Mouse (Mus musculus): ENCODE results near the gene Plxnd1.

Gene Plxnd1

GRCm38 (mm10) chr6:115956922-115957601, 37.7 kb downstream of the Plxnd1 start:
- DNase-seq (ENCODE audit: low spot score), result no peak

- DNase-seq (ENCODE audit: low spot score), result no peak
Measured at GRCm38 (mm10) chr6:115956418-115956921, 38.3 kb downstream of the Plxnd1 start.

GRCm38 (mm10) chr6:115955664-115956063, 39.1 kb downstream of the Plxnd1 start:
- no peak for DNase-seq (ENCODE audit: low spot score)

DNA sequence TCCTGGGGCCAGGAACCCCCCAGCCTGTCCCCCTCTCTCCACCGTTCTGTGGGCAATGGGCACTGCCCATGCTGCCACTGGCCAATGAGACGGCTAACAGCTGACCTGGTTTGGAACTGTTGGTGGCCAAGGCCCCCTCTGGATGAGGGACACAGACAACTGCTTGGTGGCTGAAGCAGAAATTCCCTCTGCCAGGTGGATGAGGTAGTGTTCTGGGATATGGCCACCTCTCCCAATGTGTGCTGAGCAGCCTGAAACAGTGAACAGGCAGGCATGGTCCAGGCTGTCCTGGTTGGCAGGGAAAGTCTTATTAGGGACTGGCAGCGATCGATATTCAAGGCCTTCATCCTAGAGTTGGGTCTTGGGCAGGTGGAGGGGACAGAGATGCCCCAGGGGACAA, 39.6 kb downstream of the Plxnd1 start:
- DNase-seq (ENCODE audit: low spot score), result no peak

DNA sequence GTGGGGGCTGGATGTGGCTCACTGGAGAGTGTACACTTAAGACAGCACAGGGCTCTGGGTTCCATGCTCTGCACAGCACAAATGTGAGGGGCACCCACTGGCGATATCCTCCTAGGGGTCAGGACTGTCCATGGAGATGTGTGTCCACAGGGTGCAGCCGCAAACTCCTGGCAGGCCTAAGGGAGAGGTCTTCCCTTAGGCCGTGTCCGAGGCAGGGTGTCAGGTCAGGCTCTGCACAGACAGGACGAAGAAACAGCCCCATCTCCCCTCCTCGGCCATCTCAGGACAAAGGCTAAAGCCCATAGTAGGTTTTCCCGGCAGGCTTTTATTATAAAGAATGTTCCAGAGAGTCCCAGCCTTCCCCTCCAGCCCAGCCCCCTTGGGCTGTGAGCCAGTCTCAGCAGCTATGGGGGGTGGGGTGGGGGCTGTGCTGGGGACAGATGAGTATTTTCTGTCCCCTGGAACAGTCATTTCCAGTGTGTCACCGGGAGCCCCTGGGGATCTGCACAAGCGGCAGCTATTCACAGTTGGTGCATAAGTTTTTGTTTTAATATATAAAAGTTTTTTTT, 40.2 kb downstream of the Plxnd1 start:
- DNase-seq (ENCODE audit: low spot score), result no peak

- DNase-seq (ENCODE audit: low spot score), result no peak
Measured at GRCm38 (mm10) chr6:115946389-115946788, 48.4 kb downstream of the Plxnd1 start.

DNA sequence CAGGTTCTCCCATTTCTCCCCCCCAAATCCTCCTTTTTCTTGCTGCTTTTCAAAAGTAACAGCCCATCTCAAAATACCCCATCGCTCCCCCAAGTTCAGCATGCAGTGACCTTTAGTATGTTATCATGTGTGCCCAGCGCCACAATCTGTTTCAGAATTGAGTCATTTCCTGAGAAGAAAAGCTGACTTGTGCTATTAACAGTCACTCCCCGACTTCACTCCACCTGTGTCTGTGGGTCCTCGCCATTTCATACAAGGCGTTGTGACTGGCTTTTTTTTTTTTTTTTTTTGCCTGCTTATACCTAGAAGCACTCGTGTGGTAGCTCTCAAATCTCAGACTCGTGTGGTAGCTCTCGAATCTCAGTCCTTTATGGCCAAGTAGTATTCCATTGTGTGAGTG, 49.2 kb downstream of the Plxnd1 start:
- DNase-seq (ENCODE audit: low spot score), result no peak

- DNase-seq (ENCODE audit: low spot score), result no peak
Measured at GRCm38 (mm10) chr6:115944638-115945037, 50.2 kb downstream of the Plxnd1 start, which contains the start of gene H1foo. Gene H1foo, plus strand, starts transcription at chr6:115944938.

- no peak for DNase-seq (ENCODE audit: low spot score)
Measured at GRCm38 (mm10) chr6:115943498-115944427, 51.0 kb downstream of the Plxnd1 start.

- DNase-seq (ENCODE audit: low spot score), result no peak
Measured at GRCm38 (mm10) chr6:115941128-115941527, 53.7 kb downstream of the Plxnd1 start.

DNA sequence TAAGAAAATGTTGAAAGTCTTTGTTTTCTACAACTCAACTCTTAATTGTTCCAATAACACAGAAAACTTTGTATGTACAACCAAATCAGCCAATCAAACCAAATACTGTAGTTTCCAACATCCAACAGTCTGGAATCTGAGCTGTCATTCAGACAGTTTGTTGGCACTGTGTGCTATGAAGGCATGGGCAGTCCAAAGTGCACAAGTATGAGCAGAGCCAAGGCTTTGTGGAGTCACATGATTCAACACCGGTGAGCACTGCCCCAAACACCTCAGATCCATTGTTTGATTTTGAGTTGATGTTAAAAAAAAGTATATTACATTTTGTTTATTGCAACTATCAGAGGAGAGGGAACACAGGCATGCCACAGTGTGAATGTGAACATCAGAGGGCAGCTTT, 54.2 kb downstream of the Plxnd1 start:
- DNase-seq (ENCODE audit: low spot score), result no peak

- no peak for DNase-seq (ENCODE audit: low spot score)
Measured at GRCm38 (mm10) chr6:115938798-115939197, 56.0 kb downstream of the Plxnd1 start.

DNA sequence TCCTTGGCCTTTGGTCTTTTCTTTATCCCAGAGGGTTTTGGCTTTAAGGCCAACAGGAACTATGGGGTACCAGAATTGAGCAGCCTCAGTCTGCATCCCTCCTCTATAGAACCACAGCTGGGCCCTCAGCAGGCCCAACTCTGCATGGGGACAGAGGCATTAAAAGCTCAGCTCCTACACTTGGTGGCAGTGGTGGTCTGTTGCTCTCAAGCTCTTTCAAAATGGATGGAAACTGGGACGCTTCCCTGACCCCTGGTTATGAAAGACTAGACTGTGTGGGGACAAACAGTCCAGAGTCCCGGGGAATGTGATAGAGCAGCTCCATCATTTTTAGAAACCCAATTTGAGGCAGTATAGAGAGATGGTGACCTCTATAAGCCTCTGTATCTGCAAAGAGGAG, 56.8 kb downstream of the Plxnd1 start:
- DNase-seq (ENCODE audit: low spot score), result no peak

DNA sequence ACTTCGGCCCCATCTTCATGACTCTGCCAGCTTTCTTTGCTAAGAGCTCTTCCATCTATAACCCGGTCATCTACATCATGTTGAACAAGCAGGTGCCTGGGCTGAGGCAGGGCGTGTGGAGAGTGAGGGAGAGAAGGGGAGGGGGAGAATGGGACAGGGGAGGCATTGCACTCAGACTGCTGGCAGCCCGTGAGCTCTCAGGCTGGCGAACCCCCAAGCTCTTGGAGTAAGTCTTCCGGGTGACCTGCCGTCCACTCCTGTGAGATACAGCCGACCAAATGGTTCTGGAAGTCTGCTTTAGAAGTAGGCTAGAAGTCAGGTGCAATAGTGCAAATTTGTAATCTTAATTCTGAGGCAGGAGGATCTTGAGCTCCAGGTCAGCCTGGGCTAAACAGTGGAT, 59.3 kb downstream of the Plxnd1 start:
- no peak for DNase-seq (ENCODE audit: low spot score)

DNA sequence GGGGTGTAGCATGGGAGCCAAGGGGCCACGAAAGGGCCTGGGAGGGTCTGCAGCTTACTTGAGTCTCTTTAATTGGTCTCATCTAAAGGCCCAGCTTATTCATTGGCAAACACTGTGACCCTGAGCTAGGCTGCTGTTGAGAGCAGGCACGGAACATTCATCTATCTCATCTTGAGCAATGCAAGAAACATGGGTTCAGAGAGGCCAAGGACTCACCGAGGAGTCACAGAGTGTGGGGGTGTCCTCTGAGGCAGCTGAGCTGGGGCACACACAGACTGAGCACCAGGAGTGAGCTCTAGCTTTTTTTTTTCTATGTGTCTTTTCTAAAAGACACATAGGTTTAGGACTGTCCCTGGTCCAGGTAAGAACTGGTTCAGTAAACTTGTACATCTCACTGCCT, 62.4 kb downstream of the Plxnd1 start:
- DNase-seq (ENCODE audit: low spot score), result no peak

GRCm38 (mm10) chr6:115931639-115932038, 63.2 kb downstream of the Plxnd1 start, which contains the start of gene Rho:
Gene Rho, plus strand, starts transcription at chr6:115931748.
- DNase-seq (ENCODE audit: low spot score), result no peak

DNA sequence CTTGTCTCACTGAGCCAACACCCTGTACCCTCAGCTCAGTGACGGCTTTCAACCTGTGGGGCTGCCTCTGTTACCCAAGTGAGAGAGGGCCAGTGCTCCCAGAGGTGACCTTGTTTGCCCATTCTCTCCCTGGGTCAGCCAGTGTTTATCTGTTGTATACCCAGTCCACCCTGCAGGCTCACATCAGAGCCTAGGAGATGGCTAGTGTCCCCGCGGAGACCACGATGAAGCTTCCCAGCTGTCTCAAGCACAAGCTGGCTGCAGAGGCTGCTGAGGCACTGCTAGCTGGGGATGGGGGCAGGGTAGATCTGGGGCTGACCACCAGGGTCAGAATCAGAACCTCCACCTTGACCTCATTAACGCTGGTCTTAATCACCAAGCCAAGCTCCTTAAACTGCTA, 64.8 kb downstream of the Plxnd1 start:
- DNase-seq (ENCODE audit: low spot score), result no peak

- DNase-seq (ENCODE audit: low spot score), result no peak
Measured at GRCm38 (mm10) chr6:115927292-115928242, 67.2 kb downstream of the Plxnd1 start.

DNA sequence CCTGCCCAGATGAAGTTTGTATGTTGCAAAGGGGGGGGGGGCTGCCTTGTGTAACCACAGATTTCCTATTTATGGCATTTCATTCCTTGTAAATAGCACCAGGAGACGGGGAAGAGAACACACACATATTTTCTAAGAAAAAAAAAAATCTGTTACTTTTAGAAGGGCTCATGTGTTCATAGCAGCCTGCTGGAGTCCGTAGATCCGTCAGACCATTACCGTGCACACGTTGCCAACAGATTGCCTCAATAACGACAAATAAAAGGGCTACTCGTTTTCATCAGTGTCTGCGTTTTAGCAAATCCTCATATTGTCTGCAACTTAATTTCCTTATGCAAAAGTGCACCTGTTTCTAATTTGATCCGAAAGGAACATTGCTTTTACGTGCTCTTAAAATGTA, 68.4 kb downstream of the Plxnd1 start:
- DNase-seq (ENCODE audit: low spot score), result no peak

GRCm38 (mm10) chr6:115924829-115925228, 70.0 kb downstream of the Plxnd1 start:
- DNase-seq (ENCODE audit: low spot score), result no peak

DNA sequence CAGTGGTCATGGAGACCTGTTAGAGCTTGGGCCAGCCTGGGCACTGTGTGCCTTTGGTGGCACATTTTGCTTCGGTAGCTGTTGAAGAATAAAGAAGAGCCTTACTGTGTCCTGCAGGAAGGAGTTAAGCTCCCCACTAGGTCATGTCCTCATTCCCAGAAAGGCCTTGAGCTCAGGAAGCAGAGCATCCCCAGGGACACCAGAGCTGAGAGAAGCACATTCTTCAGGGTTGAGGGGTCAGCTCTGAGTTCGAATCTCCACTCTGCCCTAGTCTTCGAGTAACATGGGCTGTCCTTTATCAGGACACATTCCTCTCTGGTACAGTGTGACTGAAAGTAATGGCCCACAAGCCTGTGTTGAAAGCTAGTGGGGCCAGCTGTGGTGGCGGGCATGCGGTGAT, 74.9 kb downstream of the Plxnd1 start:
- DNase-seq (ENCODE audit: low spot score), result no peak

- DNase-seq (ENCODE audit: low spot score), result no peak
Measured at GRCm38 (mm10) chr6:115918615-115919014, 76.2 kb downstream of the Plxnd1 start.
